Mouse (Mus musculus): ENCODE data around the gene Gsdmc3. TPM values are rescaled to one million over a fixed set of nuclear protein-coding genes. Genes with fewer than 3 reads are reported as not detected.
"Not testable (repeated sequence)": the region's sequence is repeated elsewhere in the genome, so short reads cannot be mapped to it uniquely, and the experiment has no call there.

The Gsdmc3 gene
- not detected in 2 replicates for total RNA-seq (2021)
- long read RNA-seq = 0 reads

- not testable (repeated sequence) for DNase-seq
Measured at GRCm38 (mm10) chr15:63878458-63878857, at the start of gene Gsdmc3. Gene Gsdmc3 (minus strand): TSS chr15:63878558.

GRCm38 (mm10) chr15:63926201-63926600 is 47.8 kb upstream of the Gsdmc3 start:
- no peak for DNase-seq

DNA sequence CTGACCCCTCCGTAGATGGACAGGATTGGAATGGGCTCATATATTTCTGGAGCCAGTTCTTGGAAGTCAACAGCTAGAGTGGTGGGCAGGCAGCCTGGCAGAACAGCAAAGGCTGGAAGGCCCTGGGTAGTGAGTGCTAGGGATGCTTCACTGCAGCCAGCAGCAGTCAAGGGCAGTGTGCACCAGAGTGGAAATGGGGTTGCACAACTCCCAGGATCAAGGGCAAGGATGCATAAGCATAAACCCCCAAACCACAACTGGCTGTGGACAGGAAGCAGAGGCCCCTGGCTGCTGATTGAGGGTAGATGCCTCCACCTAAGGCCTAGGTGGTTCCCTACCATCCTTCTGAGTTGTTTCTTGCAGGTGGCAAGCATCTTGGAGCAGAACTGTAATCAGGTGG is 46.1 kb upstream of the Gsdmc3 start:
- peak; percentile 5 for DNase-seq

DNA sequence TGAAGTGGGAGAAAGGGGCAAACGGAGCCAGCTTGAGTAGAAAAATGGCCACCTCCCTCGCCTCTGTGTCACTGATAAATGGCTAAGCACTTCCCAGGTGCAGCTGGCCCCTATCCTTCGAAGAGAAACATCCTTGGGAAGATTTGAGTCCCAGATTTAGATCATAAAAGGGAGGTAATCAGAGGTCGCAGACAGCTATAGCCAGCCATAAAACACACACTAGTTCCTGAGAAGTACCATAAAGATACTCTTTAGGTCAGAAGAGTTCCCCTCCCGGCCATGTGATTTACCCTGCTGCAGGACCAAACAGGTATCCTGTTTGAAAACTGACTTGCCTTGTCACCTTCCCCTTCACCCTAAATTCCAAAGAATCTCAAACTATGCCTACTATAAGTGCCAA is 43.3 kb upstream of the Gsdmc3 start:
- DNase-seq = not testable (repeated sequence)

DNA sequence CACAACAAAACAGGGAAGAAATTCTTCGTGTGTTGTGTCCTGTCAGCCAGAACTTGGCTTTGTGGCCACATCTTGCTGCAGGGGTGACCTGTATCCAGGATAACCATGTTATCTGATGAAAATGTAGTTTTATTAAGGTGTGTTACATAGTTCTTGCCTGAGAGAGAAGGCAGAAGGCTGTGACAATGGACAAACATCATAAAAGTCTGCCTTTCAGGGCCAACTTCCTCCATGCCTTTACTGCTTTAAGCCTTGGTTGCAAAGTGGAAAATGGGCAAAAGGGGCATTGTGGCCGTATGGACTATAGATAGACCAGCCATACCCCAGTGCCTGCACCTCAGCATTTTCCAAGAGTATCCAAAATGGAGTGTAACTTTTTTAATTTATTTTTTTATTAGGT is 41.4 kb upstream of the Gsdmc3 start:
- not testable (repeated sequence) for DNase-seq

DNA sequence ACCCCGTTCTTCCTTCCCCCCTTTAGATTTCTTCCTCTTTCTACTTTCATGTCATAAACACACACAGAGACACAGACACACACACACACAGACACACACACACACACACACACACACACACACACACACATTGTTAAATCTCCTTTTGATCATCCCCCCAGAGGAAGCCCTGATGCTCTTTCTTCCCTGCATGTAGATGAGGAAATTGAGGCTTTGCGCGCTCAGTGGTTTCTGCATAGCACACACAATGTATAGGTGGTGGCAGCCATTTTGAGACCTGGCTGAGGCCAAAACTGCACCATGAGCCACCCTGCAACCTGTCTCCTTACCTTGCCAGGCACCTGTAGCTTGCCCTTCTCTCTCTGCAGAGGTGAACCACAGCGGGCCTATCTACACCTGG is 38.2 kb upstream of the Gsdmc3 start:
- DNase-seq = not testable (repeated sequence)

GRCm38 (mm10) chr15:63912197-63912596 is 33.8 kb upstream of the Gsdmc3 start, which contains the start of gene Gsdmc4:
Gene Gsdmc4 (minus strand): TSS chr15:63912297.
- DNase-seq = not testable (repeated sequence)

GRCm38 (mm10) chr15:63909896-63910295 is 31.5 kb upstream of the Gsdmc3 start:
- DNase-seq = not testable (repeated sequence)

GRCm38 (mm10) chr15:63895560-63896353 is 17.4 kb upstream of the Gsdmc3 start:
- DNase-seq = peak; percentile 13

- DNase-seq = not testable (repeated sequence)
Measured at GRCm38 (mm10) chr15:63888440-63888839, 10.1 kb upstream of the Gsdmc3 start.

- not testable (repeated sequence) for DNase-seq
Measured at GRCm38 (mm10) chr15:63887949-63888348, 9.6 kb upstream of the Gsdmc3 start.

GRCm38 (mm10) chr15:63876160-63876559 is 2.2 kb downstream of the Gsdmc3 start:
- not testable (repeated sequence) for DNase-seq

DNA sequence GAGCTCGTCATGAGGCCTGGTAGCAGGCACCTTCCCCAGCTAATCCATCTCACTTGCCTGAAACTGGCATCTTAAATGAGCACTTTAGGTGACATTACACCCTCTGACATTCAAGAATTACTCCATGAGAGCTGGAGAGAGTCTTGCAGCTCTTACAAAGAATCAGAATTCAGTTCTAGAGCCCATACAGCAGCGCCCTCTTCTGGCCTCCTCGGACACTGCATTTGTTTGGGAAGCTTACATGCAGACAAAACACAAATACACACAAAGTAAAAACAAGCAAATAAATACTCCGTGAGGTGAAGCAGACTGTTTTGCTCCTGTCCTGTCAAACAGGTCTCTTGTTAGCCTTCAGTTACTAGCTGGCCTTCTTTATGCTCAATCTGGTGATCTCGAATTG is 16.4 kb downstream of the Gsdmc3 start:
- DNase-seq = not testable (repeated sequence)

Other genes starting within 250 kb of the Gsdmc3 start
- gene Gsdmc2, start 33.4 kb downstream of the Gsdmc3 start, total RNA-seq (2021) = not detected in 2 replicates
- not detected in 2 replicates for gene Gsdmc4, start 33.7 kb upstream of the Gsdmc3 start, total RNA-seq (2021)
- gene Fam49b, start 181.9 kb upstream of the Gsdmc3 start, total RNA-seq (2021) = 25.6 and 33.5 TPM in 2 replicates